Mouse (Mus musculus) midbrain, embryonic 10.5 days (tissue): ENCODE results near the gene Eif4e2. TPM values are rescaled to one million over a fixed set of nuclear protein-coding genes. Genes with fewer than 3 reads are reported as not detected.
A peak's percentile ranks its signal among the peaks of the same experiment; 100 is the strongest.

ENCODE experiments used
- DNase-seq: peaks from one replicate; pipeline ENCODE4 v3.0.0-alpha.2; 2017; ENCODE audit warnings: low spot score
- H3K27ac ChIP-seq: fragments of 300-500 bp; sonication (generic); replicated peaks from 2 replicates; pipeline ENCODE4 v1.5.1; 2016; ENCODE audit warnings: mild to moderate bottlenecking
- H3K27me3 ChIP-seq: fragments of 300-500 bp; sonication (generic); 2 replicates; pipeline ENCODE4 v1.6.1; 2016; ENCODE audit warnings: low read depth, mild to moderate bottlenecking; ENCODE audit not compliant: poor library complexity, severe bottlenecking
- H3K36me3 ChIP-seq: fragments of 300-500 bp; sonication (generic); 2 replicates; pipeline ENCODE4 v1.6.1; 2016; ENCODE audit warnings: mild to moderate bottlenecking, moderate library complexity
- H3K4me1 ChIP-seq: fragments of 300-500 bp; sonication (generic); 2 replicates; pipeline ENCODE4 v1.6.1; 2016
- H3K4me3 ChIP-seq: fragments of 300-500 bp; sonication (generic); 2 replicates; pipeline ENCODE4 v1.5.1; 2016; ENCODE audit warnings: mild to moderate bottlenecking, moderate library complexity
- H3K9me3 ChIP-seq: fragments of 300-500 bp; sonication (generic); replicated peaks from 2 replicates; pipeline ENCODE4 v1.6.1; 2016; ENCODE audit warnings: mild to moderate bottlenecking
- whole genome bisulfite sequencing: fragments of 180-500 bp; shearing (Covaris S2); methylation state at CpG from one replicate; pipeline ENCODE4 v1.1.7; 2016; 5-methylcytosine and 5-hydroxymethylcytosine counted together
- polyA plus RNA-seq: library from polyadenylated mRNA; unstranded; fragments of >200 nt; fragmentation: Nextera tagmentation; extraction: Ambion mirVana; gene quantifications from 2 replicates; pipeline ENCODE4 v1.2.1, GENCODE M21; 2016

The Eif4e2 gene
- polyA plus RNA-seq, 1 experiment from 2014 or later: 173 TPM

DNA sequence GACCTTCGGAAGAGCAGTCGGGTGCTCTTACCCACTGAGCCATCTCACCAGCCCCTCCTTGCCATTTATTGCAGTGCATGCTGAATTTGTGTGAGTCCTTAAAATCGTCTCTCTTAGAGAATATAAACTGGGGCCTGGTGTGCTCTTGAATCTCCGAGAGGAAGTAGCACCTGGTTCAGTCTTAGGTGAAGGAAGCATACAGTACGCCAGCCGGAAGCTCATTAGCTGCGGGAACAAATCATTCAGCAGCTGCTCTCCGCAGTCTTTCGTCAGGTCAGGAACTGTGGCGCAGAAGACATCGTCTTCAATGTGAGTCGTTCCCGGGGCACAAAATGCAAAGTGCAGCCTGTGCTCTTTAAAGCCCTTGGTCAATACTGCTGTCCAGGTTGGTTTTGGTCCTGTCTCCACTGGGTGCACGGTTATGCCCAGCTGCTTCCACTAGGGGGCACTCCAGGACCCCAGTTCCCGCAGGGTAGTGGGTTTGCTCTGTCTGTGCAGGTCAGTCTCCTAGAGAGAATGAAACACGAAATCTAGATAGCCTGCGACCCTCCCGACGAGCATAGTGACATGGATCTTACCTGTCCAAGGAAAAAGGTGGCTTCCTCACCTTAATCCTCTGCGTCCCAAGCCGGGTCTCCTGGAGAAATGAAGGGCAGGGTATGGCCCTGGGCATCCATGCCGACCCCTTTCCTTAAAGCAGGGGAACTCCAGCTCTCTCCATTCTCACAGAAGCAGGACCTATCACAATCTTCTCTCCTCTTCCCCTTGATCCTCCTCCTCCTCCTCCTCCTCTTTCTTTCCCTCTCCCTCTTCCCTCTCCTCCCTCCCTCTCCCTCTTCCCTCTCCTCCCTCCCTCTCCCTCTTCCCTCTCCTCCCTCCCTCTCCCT, 32.5 kb downstream of the Eif4e2 start:
- peak; percentile 85 for DNase-seq
- H3K9me3 ChIP-seq: no peaks in the 10 kb centered on the region
- no peaks in the 10 kb centered on the region for H3K36me3 ChIP-seq
- H3K27ac ChIP-seq: no peak overlapping the region; the same call in 1 of the 2 replicates
- H3K4me3 ChIP-seq: peak overlapping the region; percentile 27; the same call in 1 of the 2 replicates
- 0 out of 2 replicates have a peak, but pooled peaks cover 6% of the 10 kb centered on the region for H3K4me1 ChIP-seq
- 30% methylated on average over 22 of the region's 22 CpGs for WGBS
- no peaks in the 10 kb centered on the region for H3K27me3 ChIP-seq

DNA sequence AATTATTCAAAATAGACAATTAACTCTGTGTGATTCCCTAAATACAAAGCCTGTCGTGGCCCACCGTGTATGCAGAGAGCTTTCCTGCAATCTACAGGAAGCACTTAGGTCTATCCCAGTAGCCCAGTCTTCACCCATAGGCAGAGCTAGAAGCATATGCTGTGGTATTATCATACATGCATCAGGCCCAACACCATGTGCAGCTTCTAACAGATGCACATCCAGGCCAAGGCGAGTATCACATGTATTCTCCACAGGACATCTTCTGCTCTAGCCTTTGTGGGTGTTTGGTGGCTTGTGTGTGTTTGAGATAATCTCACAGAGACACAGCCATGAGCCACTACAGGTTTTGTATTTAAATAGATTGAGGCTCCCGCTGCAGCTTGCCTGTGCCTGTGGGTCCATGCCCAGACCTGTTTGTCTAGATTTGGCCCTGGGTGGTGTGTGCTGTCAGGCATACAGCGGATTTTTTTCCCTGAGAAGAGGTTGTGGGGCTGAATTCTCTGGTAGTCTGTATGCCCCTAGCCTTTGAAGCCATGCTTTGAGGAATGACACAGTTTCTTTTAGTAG, 38.4 kb downstream of the Eif4e2 start:
- no peaks in the 10 kb centered on the region for H3K36me3 ChIP-seq
- no peak for DNase-seq
- H3K27ac ChIP-seq: no peak overlapping the region
- H3K4me1 ChIP-seq: no peaks in the 10 kb centered on the region
- WGBS: 69% methylated on average over 5 of the region's 5 CpGs
- no peak overlapping the region for H3K4me3 ChIP-seq
- 0 out of 2 replicates have a peak, but pooled peaks cover 2% of the 10 kb centered on the region for H3K27me3 ChIP-seq
- no peaks in the 10 kb centered on the region for H3K9me3 ChIP-seq

DNA sequence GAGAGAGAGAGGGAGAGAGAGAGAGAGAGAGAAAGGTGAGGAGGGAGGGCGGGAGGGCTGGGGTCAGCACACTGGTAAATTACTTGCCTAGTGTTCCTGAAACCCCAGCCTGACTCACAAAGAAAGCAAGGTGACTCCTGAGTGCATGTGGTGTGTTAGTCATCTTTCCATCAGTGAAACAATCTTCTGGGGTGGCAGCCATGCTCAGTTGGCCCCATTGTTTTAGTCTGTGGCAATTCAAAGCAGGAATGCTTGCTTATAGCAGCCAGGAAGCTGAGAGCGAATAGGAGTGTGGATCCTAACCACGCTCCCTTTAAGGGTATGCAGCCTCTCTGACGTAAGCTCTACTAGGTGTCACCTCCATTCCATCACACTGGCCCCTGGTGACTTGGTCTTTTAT, 41.5 kb downstream of the Eif4e2 start:
- DNase-seq: no peak
- peaks cover 30% of the 10 kb centered on the region for H3K27me3 ChIP-seq
- no peaks in the 10 kb centered on the region for H3K36me3 ChIP-seq
- no peak overlapping the region for H3K4me3 ChIP-seq
- peaks cover 8% of the 10 kb centered on the region for H3K4me1 ChIP-seq
- H3K9me3 ChIP-seq: no peaks in the 10 kb centered on the region
- WGBS: 65% methylated on average over 4 of the region's 4 CpGs
- H3K27ac ChIP-seq: no peak overlapping the region

DNA sequence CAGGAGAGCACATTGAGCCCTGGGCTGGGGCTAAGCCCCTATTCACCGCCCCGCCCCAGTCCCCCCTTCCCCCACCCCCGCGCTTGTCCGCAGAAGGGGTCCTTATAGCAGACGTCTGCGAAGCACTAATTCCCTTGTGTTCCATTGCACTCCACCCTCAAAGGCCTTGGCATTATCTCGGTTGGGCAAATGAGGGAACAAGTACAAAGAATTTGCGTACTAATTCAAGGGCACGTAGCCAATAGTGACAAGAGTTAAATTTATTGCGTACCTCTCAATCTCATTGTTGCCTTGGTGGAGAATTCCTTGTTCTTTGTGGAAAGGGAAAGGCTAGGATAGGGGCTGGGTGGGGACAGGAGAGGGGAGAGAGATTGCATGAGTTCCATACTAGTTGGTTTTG, 44.0 kb downstream of the Eif4e2 start:
- Histone ChIP-seq H3K9me3 (no peaks in the 10 kb centered on the region), H3K4me1 (peaks cover 9% of the 10 kb centered on the region), H3K36me3 (no peaks in the 10 kb centered on the region), H3K4me3 (no peak overlapping the region), H3K27ac (no peak overlapping the region), H3K27me3 (peaks cover 49% of the 10 kb centered on the region)
- WGBS: 13% methylated on average over 11 of the region's 11 CpGs
- no peak for DNase-seq

DNA sequence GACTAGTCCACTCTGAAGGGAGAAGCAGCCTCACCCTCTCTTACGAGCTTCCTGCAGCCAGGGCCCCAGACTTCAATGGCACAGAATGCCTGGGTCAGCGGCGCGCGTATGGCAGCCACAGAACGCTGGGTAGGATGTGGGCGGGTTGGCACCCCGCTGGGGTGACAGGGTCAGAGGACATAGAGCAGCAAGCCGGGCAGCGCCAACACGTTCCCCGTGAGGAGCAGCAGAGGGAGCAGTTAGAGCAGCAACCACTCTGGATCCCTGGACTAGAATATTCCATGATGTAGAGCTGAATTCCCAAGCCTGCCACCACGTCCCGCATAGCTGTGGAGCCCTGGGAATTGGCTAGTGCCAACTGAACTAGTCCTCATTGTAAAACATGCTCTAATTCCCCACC, 44.8 kb downstream of the Eif4e2 start:
- peak; percentile 26 for DNase-seq
- H3K27me3 ChIP-seq: peaks cover 57% of the 10 kb centered on the region
- peaks cover 17% of the 10 kb centered on the region for H3K4me1 ChIP-seq

DNA sequence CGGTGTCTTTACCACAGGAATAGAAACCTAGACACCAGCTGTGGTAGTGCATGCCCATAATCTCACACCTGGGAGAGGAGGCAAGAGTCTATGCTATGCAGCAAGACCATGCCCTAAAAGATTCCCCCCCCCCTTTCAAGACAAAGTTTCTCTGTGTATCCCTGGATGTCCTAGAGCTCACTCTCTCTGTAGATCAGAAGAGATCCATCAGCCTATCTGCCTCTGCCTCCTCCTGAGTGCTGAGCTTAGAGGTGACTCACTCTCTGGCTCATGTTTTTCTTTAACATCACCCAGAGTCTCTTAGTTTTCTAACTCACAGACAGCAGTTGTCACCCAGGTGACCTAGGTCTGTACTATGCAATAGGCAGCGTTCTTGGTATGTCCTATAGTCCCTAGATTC, 45.6 kb downstream of the Eif4e2 start:
- Histone ChIP-seq H3K9me3 (no peaks in the 10 kb centered on the region), H3K27me3 (peaks cover 66% of the 10 kb centered on the region), H3K36me3 (no peaks in the 10 kb centered on the region), H3K27ac (no peak overlapping the region), H3K4me3 (no peak overlapping the region), H3K4me1 (peaks cover 25% of the 10 kb centered on the region)
- DNase-seq: no peak
- WGBS: 82% methylated on average over 2 of the region's 2 CpGs

More for the DNA sequence above, 44.8 kb downstream of the Eif4e2 start:
- Histone ChIP-seq H3K36me3 (no peaks in the 10 kb centered on the region), H3K9me3 (no peaks in the 10 kb centered on the region), H3K4me3 (no peak overlapping the region), H3K27ac (no peak overlapping the region)
- 18% methylated on average over 14 of the region's 14 CpGs for WGBS

DNA sequence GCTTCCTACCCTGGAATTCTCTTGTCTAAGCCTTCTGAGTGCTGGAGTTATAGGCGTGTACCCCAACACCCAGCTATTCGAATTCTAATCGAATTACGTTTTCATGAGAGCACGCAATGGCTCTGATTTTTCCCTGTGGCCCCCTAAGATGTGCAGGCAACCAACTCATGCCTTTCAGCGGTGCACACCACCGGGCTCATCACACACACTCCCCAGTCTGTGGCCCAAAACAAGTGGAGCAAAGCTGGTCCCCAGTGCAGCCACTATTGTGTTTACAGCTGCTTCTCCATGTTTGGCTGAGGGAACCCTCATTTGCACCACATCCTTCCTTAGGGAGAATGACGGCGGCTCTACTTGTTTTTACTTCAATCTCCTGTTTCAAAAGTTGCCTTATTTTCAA, 49.5 kb downstream of the Eif4e2 start:
- H3K4me3 ChIP-seq: peak overlapping the region; percentile 72; the same call in 1 of the 2 replicates

DNA sequence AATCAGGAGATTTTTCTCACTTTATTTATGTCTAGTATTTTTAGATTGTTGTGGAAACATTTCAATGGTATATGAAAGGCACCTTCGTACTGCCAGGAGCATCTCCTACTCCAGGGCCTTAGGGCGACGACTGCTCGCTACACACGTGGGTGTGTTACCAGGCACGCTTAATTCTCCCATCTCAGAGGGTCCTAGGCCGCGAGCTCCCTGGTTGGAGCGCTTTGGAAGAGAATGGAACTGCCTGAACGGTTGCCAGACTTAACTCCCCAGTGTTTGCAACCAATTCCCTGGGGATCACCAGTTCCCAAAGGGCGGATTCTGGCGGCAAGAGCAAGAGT, 50.1 kb downstream of the Eif4e2 start:
- H3K9me3 ChIP-seq: no peaks in the 10 kb centered on the region
- H3K4me1 ChIP-seq: peaks cover 37% of the 10 kb centered on the region
- H3K27me3 ChIP-seq: peaks cover 91% of the 10 kb centered on the region
- H3K36me3 ChIP-seq: no peaks in the 10 kb centered on the region
- no peak overlapping the region for H3K27ac ChIP-seq
- H3K4me3 ChIP-seq: peak overlapping the region; percentile 72
- DNase-seq: no peak
- WGBS: under 1% methylated on average over 12 of the region's 12 CpGs

More for the DNA sequence above, 49.5 kb downstream of the Eif4e2 start:
- no peak for DNase-seq
- peaks cover 91% of the 10 kb centered on the region for H3K27me3 ChIP-seq
- H3K9me3 ChIP-seq: no peaks in the 10 kb centered on the region
- no peaks in the 10 kb centered on the region for H3K36me3 ChIP-seq
- peaks cover 40% of the 10 kb centered on the region for H3K4me1 ChIP-seq
- 2% methylated on average over 9 of the region's 9 CpGs for WGBS
- H3K27ac ChIP-seq: no peak overlapping the region

DNA sequence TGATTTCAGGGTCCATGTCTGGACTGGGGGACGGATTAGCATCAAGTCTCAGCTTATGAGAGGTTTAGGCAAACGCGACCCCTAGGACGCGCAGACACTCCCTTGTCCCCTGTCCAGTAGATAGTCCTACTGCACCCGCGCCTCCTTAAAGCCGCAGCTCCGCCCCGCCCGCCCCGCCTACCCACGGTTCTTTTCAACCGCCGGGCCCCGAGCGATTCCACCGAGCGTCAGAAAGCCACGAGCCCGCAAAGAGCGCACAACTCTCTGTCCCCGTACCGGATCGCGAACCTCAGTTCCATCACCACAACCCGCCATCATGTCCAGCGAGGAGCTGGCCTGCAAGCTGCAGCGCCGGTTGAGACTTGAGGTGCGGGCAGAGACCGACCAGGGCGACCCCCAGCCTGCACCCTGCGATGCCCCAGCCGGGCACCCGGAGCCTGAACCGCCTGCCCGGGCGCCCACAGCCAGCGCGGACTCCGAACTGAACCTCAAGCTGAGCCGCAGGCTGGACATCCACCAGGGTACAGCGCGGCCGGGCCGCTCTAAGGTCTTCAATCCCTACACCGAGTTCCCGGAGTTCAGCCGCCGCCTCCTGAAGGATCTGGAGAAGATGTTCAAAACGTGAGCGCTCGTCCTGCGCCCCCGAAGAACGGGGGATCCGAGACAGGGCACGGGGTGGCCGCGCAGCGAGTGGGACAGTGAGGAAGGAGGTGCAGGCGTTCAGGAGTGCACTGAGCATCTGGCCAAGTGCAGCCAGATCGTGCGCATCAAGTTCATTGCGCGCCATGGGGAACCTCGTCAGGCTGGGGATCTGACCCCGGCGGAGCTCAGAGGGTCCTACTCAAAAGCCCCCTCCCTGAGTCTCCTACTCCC, 50.7 kb downstream of the Eif4e2 start, which contains the start of gene Efhd1:
TSS of gene Efhd1 (plus strand) at position 230 of the 873 bp plus-strand sequence.
- peak; percentile 74 for DNase-seq
- Histone ChIP-seq H3K36me3 (no peaks in the 10 kb centered on the region), H3K27ac (no peak within 1 kb of the TSS; the same call in 1 of the 2 replicates), H3K9me3 (no peaks in the 10 kb centered on the region), H3K4me3 (peak within 1 kb of the TSS; percentile 72), H3K4me1 (peaks cover 37% of the 10 kb centered on the region), H3K27me3 (peaks cover 91% of the 10 kb centered on the region)
- under 1% methylated on average over 70 of the region's 70 CpGs for WGBS

DNA sequence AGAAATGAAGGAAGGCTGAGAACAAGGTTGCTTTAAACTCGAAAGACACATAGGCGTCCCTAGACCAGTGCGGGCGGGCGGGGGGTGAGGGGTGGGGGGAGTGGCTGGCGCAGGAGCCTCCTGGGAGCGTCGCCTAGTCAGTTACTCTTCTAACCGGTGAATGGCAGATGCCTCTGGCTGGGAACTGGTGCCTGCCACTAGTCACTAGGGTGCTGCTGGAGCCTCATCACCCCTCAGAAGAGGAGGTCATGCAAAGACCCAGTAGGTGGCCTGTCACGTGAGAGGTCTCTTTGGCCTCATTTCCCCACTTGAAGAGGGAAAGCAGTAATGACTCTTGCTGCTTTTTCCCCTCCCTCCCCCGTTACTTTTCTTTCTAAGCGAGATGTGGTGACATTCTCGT, 51.5 kb downstream of the Eif4e2 start:
- Histone ChIP-seq H3K27me3 (peaks cover 94% of the 10 kb centered on the region), H3K9me3 (no peaks in the 10 kb centered on the region), H3K27ac (no peak overlapping the region), H3K4me1 (peaks cover 45% of the 10 kb centered on the region), H3K4me3 (peak overlapping the region; percentile 72), H3K36me3 (no peaks in the 10 kb centered on the region)
- peak; percentile 25 for DNase-seq
- under 1% methylated on average over 13 of the region's 13 CpGs for WGBS

DNA sequence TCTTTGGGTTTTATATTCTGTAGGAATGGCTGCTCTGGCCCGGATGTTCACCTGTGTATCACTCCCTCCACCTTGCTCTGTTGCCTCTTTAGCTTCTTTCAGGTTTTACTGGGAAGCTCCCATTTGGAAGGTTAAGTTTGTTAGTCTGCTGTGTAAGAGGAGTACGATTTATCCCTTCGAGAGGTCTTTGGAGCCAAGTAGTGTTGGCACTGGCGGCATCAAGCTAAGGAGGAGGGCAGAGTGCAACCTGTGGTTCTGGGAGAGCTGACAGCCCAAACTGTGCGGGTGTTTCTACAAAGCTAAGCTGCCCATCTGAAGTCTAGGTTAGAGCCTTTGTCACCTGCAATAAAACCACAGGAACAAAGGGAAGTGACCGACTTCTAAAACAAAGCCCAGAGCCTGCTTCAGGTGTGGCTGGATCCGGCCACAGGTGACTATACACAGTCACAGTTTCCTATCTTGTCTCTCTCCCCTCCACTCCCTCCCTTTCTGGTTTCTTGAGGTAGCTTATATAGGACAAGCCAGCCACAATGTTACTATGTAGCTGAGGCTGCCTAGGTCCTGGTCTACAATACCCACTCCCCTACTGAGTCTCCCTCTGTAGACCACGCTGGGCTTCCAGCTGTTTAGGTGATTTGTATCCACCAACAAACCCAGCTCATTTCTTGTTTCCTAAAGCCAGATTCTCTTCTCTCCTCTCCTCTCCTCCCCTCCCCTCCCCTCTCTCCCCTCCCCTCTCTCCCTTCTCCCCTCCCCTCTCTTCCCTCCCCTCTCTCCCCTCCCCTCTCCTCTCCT, 52.8 kb downstream of the Eif4e2 start:
- Histone ChIP-seq H3K36me3 (no peaks in the 10 kb centered on the region), H3K27ac (no peak overlapping the region), H3K4me1 (peaks cover 58% of the 10 kb centered on the region), H3K27me3 (peaks cover 96% of the 10 kb centered on the region), H3K4me3 (no peak overlapping the region), H3K9me3 (no peaks in the 10 kb centered on the region)
- no peak for DNase-seq
- WGBS: 24% methylated on average over 8 of the region's 8 CpGs

DNA sequence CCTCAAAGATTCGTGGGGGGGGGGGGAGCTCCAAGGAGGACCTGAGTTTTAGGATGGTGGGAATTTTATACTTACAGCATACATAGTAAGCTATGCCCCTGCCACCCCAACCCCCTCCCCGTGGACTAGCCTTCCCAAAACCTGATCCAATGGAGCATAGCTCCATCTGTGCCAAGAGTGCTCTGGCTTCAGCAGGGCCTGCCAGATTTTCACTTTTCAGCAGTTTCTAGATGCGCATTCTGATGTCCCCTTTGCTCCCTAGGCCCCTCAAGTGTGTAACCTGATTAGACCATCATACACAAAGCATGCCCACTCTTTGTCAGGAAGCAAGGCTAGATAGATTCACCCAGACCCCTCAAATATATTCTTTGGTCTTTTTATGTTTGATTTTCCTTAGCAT, 56.5 kb downstream of the Eif4e2 start:
- DNase-seq: no peak
- H3K27ac ChIP-seq: peak overlapping the region; percentile 71
- H3K36me3 ChIP-seq: no peaks in the 10 kb centered on the region
- WGBS: 18% methylated on average over 3 of the region's 3 CpGs
- peaks cover 40% of the 10 kb centered on the region for H3K4me1 ChIP-seq
- peaks cover 70% of the 10 kb centered on the region for H3K27me3 ChIP-seq
- H3K4me3 ChIP-seq: no peak overlapping the region
- no peaks in the 10 kb centered on the region for H3K9me3 ChIP-seq
